Mouse (Mus musculus) mouse embryonic stem cell (cell line): ENCODE measurements around the gene Ass1.

Source experiments
- in situ Hi-C, 2 experiments: fragments of 300-500 bp; cut with MboI; formaldehyde crosslinking; loops; 1 replicate in 1 of 2; 3 replicates in 1 of 2; pipeline ENCODE4 v1.14.3; 2019 to 2020; ENCODE audit warnings: low sequenced_read_pairs in 2 of 2, low pct_unique_long_range_greater_than_20kb in 1 of 2, mixed read lengths in 1 of 2; ENCODE audit not compliant: unreplicated experiment in 1 of 2

Gene Ass1

GRCm38 (mm10) chr2:31473941-31474340 lies 3.9 kb downstream of the Ass1 start:
- in situ Hi-C loops = loop anchor here in 1 of 2 experiments (5.0 kb wide), 1 partner anchor 42 kb away; no protein-coding TSS in a partner anchor

- in situ Hi-C loops = loop anchor here in 1 of 2 experiments (5.0 kb wide), 1 partner anchor 42 kb away; no protein-coding TSS in a partner anchor
Observed at GRCm38 (mm10) chr2:31474686-31475085, 4.7 kb downstream of the Ass1 start.

GRCm38 (mm10) chr2:31476107-31476820 lies 6.3 kb downstream of the Ass1 start:
- in situ Hi-C loops = no loop called here

- in situ Hi-C loops = no loop called here
Observed at GRCm38 (mm10) chr2:31477234-31478161, 7.5 kb downstream of the Ass1 start.

GRCm38 (mm10) chr2:31482914-31483575 lies 13.0 kb downstream of the Ass1 start:
- in situ Hi-C loops = loop anchor here in 1 of 2 experiments (10.0 kb wide), 1 partner anchor 172 kb away; no protein-coding TSS in a partner anchor

GRCm38 (mm10) chr2:31484187-31484586 lies 14.2 kb downstream of the Ass1 start:
- in situ Hi-C loops = loop anchor here in 1 of 2 experiments (10.0 kb wide), 1 partner anchor 171 kb away; no protein-coding TSS in a partner anchor

- in situ Hi-C loops = loop anchor here in 1 of 2 experiments (10.0 kb wide), 1 partner anchor 166 kb away; no protein-coding TSS in a partner anchor
Observed at GRCm38 (mm10) chr2:31489166-31489565, 19.2 kb downstream of the Ass1 start.

GRCm38 (mm10) chr2:31490556-31490955 lies 20.5 kb downstream of the Ass1 start:
- in situ Hi-C loops = loop anchor here in 1 of 2 experiments (5.0 kb wide), 1 partner anchor 167 kb away; no protein-coding TSS in a partner anchor

- in situ Hi-C loops = loop anchor here in 1 of 2 experiments (5.0 kb wide), 1 partner anchor 165 kb away; no protein-coding TSS in a partner anchor
Observed at GRCm38 (mm10) chr2:31492308-31492707, 22.3 kb downstream of the Ass1 start.

- in situ Hi-C loops = loop anchor here in 1 of 2 experiments (5.0 kb wide), 1 partner anchor 164 kb away; no protein-coding TSS in a partner anchor
Observed at GRCm38 (mm10) chr2:31493243-31493642, 23.2 kb downstream of the Ass1 start.

- in situ Hi-C loops = loop anchor here in 1 of 2 experiments (5.0 kb wide), 1 partner anchor 163 kb away; no protein-coding TSS in a partner anchor
Observed at GRCm38 (mm10) chr2:31494315-31494714, 24.3 kb downstream of the Ass1 start.

- in situ Hi-C loops = no loop called here
Observed at GRCm38 (mm10) chr2:31495046-31495476, 25.1 kb downstream of the Ass1 start.

GRCm38 (mm10) chr2:31496141-31496540 lies 26.1 kb downstream of the Ass1 start:
- in situ Hi-C loops = no loop called here

GRCm38 (mm10) chr2:31497113-31497512 lies 27.1 kb downstream of the Ass1 start:
- in situ Hi-C loops = no loop called here

- in situ Hi-C loops = no loop called here
Observed at GRCm38 (mm10) chr2:31497635-31498034, 27.6 kb downstream of the Ass1 start.

- in situ Hi-C loops = no loop called here
Observed at GRCm38 (mm10) chr2:31499327-31500291, 29.6 kb downstream of the Ass1 start.
